8 mouse cellular contexts compared by ENCODE assay signal in genomic region chr4:136423224-136423623, GRCm38 (mm10). TPM values are rescaled to one million over a fixed set of nuclear protein-coding genes. Genes with fewer than 3 reads are reported as not detected.
A peak's percentile ranks its signal among the peaks of the same experiment; 100 is the strongest.
DNase-seq lines count a peak whose midpoint lies in the region; ATAC-seq and TF ChIP-seq lines count a peak whose summit lies in the region.

Htr1d (plus strand) TSS chr4:136423524.

- H3K4me2 ChIP-seq in neural tube, embryonic 11.5 days (ENCODE audit: low read depth), result peak within 1 kb of the TSS; percentile 46
- H3K4me2 ChIP-seq in liver, embryonic 13.5 days, result peak within 1 kb of the TSS; percentile 67
- H3K4me2 ChIP-seq in stomach, postnatal 0 days (replicated peaks; ENCODE audit: low read depth), result peak within 1 kb of the TSS; percentile 97

- H3K27me3 ChIP-seq in neural tube, embryonic 11.5 days (ENCODE audit: control insufficient read depth, insufficient read depth, low read length), result peaks cover 27% of the 10 kb centered on the region
- H3K27me3 ChIP-seq in liver, embryonic 13.5 days, result peaks cover 74% of the 10 kb centered on the region
- peaks cover 2% of the 10 kb centered on the region; the same call in 1 of the 2 replicates for H3K27me3 ChIP-seq in stomach, postnatal 0 days (ENCODE audit: control insufficient read depth, insufficient read depth, low read length)

- H3K27ac ChIP-seq in gastrocnemius, adult 2 months, result no peak within 1 kb of the TSS
- no peak within 1 kb of the TSS for H3K27ac ChIP-seq in neural tube, embryonic 11.5 days (ENCODE audit: low read depth, low read length)
- no peak within 1 kb of the TSS for H3K27ac ChIP-seq in liver, embryonic 13.5 days
- H3K27ac ChIP-seq in stomach, postnatal 0 days (replicated peaks), result no peak within 1 kb of the TSS

- H3K4me3 ChIP-seq in gastrocnemius, adult 2 months, result peak within 1 kb of the TSS; percentile 64
- H3K4me3 ChIP-seq in neural tube, embryonic 11.5 days (ENCODE audit: low read depth, low read length), result peak within 1 kb of the TSS; percentile 24
- H3K4me3 ChIP-seq in liver, embryonic 13.5 days (replicated peaks), result peak within 1 kb of the TSS; percentile 48
- peak within 1 kb of the TSS; percentile 53 for H3K4me3 ChIP-seq in stomach, postnatal 0 days (ENCODE audit: low read depth, low read length)

- H3K4me1 ChIP-seq in neural tube, embryonic 11.5 days (ENCODE audit: control insufficient read depth, insufficient read depth, low read length), result peaks cover 8% of the 10 kb centered on the region
- H3K4me1 ChIP-seq in liver, embryonic 13.5 days (replicated peaks), result peaks cover 11% of the 10 kb centered on the region; the same call in 1 of the 2 replicates
- peaks cover 6% of the 10 kb centered on the region for H3K4me1 ChIP-seq in stomach, postnatal 0 days (replicated peaks; ENCODE audit: control insufficient read depth, insufficient read depth)

- no peak for TF ChIP-seq CTCF in gastrocnemius, adult 2 months (IDR thresholded peaks at IDR 0.05)
- no peak for TF ChIP-seq CTCF in stomach, postnatal 0 days (IDR thresholded peaks at IDR 0.05; ENCODE audit: low read depth)

- TF ChIP-seq EP300 in stomach, postnatal 0 days (optimal IDR thresholded peaks at IDR 0.05), result no peak

- no peaks in the 10 kb centered on the region for H3K9me3 ChIP-seq in neural tube, embryonic 11.5 days (ENCODE audit: control insufficient read depth, low read length)
- H3K9me3 ChIP-seq in liver, embryonic 13.5 days (replicated peaks), result no peaks in the 10 kb centered on the region
- H3K9me3 ChIP-seq in stomach, postnatal 0 days (ENCODE audit: control insufficient read depth, low read length), result no peaks in the 10 kb centered on the region

- no peaks in the 10 kb centered on the region for H3K36me3 ChIP-seq in neural tube, embryonic 11.5 days (ENCODE audit: control insufficient read depth, insufficient read depth, low read length)
- H3K36me3 ChIP-seq in liver, embryonic 13.5 days, result no peaks in the 10 kb centered on the region
- H3K36me3 ChIP-seq in stomach, postnatal 0 days (ENCODE audit: control insufficient read depth, insufficient read depth, low read length), result no peaks in the 10 kb centered on the region

- 71% methylated on average over 9 of the region's 9 CpGs for WGBS in neural tube, embryonic 11.5 days
- WGBS in liver, embryonic 13.5 days (ENCODE audit: insufficient replicate concordance), result 63% methylated on average over 9 of the region's 9 CpGs
- WGBS in stomach, postnatal 0 days, result 59% methylated on average over 9 of the region's 9 CpGs

- DNase-seq in gastrocnemius, adult 2 months, result no peak
- DNase-seq in gastrocnemius, postnatal 4 days (ENCODE audit: low spot score in 2 of 2), result no peak
- no peak for DNase-seq in neural tube, embryonic 11.5 days (ENCODE audit: low spot score)
- no peak for DNase-seq in neural tube, embryonic 10.5 days (ENCODE audit: extremely low spot score, low spot score)
- DNase-seq in liver, embryonic 13.5 days, result no peak
- no peak for DNase-seq in stomach, postnatal 0 days (ENCODE audit: low spot score)
- DNase-seq in right cerebral cortex, adult 18-20 months, result no peak
- DNase-seq in urinary bladder, postnatal 10 days (ENCODE audit: low spot score), result no peak

- ATAC-seq in neural tube, embryonic 11.5 days (ENCODE audit: insufficient read depth, low FRiP score, low TSS enrichment), result no peak
- no peak for ATAC-seq in liver, embryonic 13.5 days (ENCODE audit: low read depth)
- ATAC-seq in stomach, postnatal 0 days (ENCODE audit: low FRiP score, low TSS enrichment), result no peak

- H3K9ac ChIP-seq in neural tube, embryonic 11.5 days (ENCODE audit: low read length), result peak within 1 kb of the TSS; percentile 2; the same call in 1 of the 2 replicates
- no peak within 1 kb of the TSS for H3K9ac ChIP-seq in liver, embryonic 13.5 days
- peak within 1 kb of the TSS; percentile 47 for H3K9ac ChIP-seq in stomach, postnatal 0 days (ENCODE audit: low read length)

- intact Hi-C loops in gastrocnemius, adult 2 months (cut with DNase I), result no loop called here

RNA-seq across cellular contexts. Expression of gene Htr1d, which starts in this region (rescaled TPM):
- not detected for total RNA-seq in gastrocnemius, adult 2 months (2021)
- not detected for total RNA-seq in gastrocnemius, postnatal 4 days (2021)
- 0.17 and 0.24 TPM in 2 replicates for polyA plus RNA-seq in neural tube, embryonic 11.5 days (2014; fragmentation: Nextera tagmentation; extraction: Ambion mirVana)
- 0.15 TPM in 1 of 2 replicates, not detected in the other for polyA plus RNA-seq in liver, embryonic 13.5 days (2015; fragmentation: Nextera tagmentation; extraction: Ambion mirVana)
- polyA plus RNA-seq in stomach, postnatal 0 days (2015; fragmentation: Nextera tagmentation; extraction: Ambion mirVana), result 0.06 and 0.34 TPM in 2 replicates

Comparison
In these comparisons a context has a peak if more than half of its experiments do, and no peak if none do; other contexts are left out.
1. H3K4me2 ChIP-seq: peak in every context shown above with its lines; median percentile 97 in stomach, postnatal 0 days; 67 in liver, embryonic 13.5 days; 46 in neural tube, embryonic 11.5 days.